Mouse (Mus musculus) limb, embryonic 14.5 days (tissue): ENCODE results near the gene Hist1h4i. TPM values are rescaled to one million over a fixed set of nuclear protein-coding genes. Genes with fewer than 3 reads are reported as not detected.

Experiments used
- ATAC-seq: fragments of 200-750 bp; cut with Nextera tagmentation; 2 replicates; pipeline ENCODE4 v1.8.0; 2017; ENCODE audit warnings: low read depth, moderate number of reproducible peaks, moderate TSS enrichment; ENCODE audit not compliant: low FRiP score
- DNase-seq: peaks from one replicate; pipeline ENCODE4 v3.0.0-alpha.2; 2015; ENCODE audit warnings: low spot score
- H3K27ac ChIP-seq: fragments of 300-500 bp; sonication (generic); replicated peaks from 2 replicates; pipeline ENCODE4 v1.5.1; 2014; ENCODE audit warnings: low read depth, mild to moderate bottlenecking, low read length, moderate library complexity, mixed read lengths
- H3K27me3 ChIP-seq: fragments of 300-500 bp; sonication (generic); 2 replicates; pipeline ENCODE4 v1.6.1; 2014; ENCODE audit warnings: low read length, mixed read lengths; ENCODE audit not compliant: control insufficient read depth, insufficient read depth
- H3K36me3 ChIP-seq: fragments of 300-500 bp; sonication (generic); 2 replicates; pipeline ENCODE4 v1.6.1; 2014; ENCODE audit warnings: mild to moderate bottlenecking, low read length, moderate library complexity, mixed read lengths; ENCODE audit not compliant: control insufficient read depth, insufficient read depth
- H3K4me1 ChIP-seq: fragments of 300-500 bp; sonication (generic); 2 replicates; pipeline ENCODE4 v1.6.1; 2014; ENCODE audit warnings: antibody characterized with exemption, low read length, mixed read lengths; ENCODE audit not compliant: control insufficient read depth, insufficient read depth
- H3K4me2 ChIP-seq: fragments of 300-500 bp; sonication (generic); replicated peaks from 2 replicates; pipeline ENCODE4 v1.6.1; 2014; ENCODE audit warnings: low read depth, mild to moderate bottlenecking, low read length, moderate library complexity; ENCODE audit not compliant: severe bottlenecking
- H3K4me3 ChIP-seq: fragments of 300-500 bp; sonication (generic); replicated peaks from 2 replicates; pipeline ENCODE4 v1.5.1; 2014; ENCODE audit warnings: low read length
- H3K9ac ChIP-seq: fragments of 300-500 bp; sonication (generic); 2 replicates; pipeline ENCODE4 v1.6.1; 2014; ENCODE audit warnings: mild to moderate bottlenecking, low read depth, low read length, moderate library complexity; ENCODE audit not compliant: severe bottlenecking
- H3K9me3 ChIP-seq: fragments of 300-500 bp; sonication (generic); 2 replicates; pipeline ENCODE4 v1.6.1; 2016; ENCODE audit warnings: low read length; ENCODE audit not compliant: control insufficient read depth
- POLR2A ChIP-seq: fragments of 200-500 bp; IDR thresholded peaks from 2 replicates; pipeline ENCODE4 v1.8.0; 2012; ENCODE audit warnings: inconsistent platforms, mild to moderate bottlenecking, moderate library complexity, borderline replicate concordance; ENCODE audit not compliant: insufficient read depth, insufficient read length; ENCODE audit errors: extremely low read depth
- WGBS: fragments of 180-500 bp; shearing (Covaris S2); extraction: QIAGEN DNeasy Blood & Tissue Kit; methylation state at CpG from one replicate; pipeline ENCODE4 v1.1.7; 2014; 5-methylcytosine and 5-hydroxymethylcytosine counted together
- polyA plus RNA-seq, 2 experiments: library from polyadenylated mRNA; depleted of rRNA in 1 of 2; stranded (reverse) in 1 of 2; unstranded in 1 of 2; fragments of >200 nt; fragmentation: Nextera tagmentation in 1 of 2; extraction: Ambion mirVana in 1 of 2; gene quantifications; 2 replicates each; pipeline versions ENCODE4 v1.2.1 to v1.2.3; 2012 to 2014

Gene Hist1h4i
- polyA plus RNA-seq, 2 experiments = 14.7 to 31.0 TPM

DNA sequence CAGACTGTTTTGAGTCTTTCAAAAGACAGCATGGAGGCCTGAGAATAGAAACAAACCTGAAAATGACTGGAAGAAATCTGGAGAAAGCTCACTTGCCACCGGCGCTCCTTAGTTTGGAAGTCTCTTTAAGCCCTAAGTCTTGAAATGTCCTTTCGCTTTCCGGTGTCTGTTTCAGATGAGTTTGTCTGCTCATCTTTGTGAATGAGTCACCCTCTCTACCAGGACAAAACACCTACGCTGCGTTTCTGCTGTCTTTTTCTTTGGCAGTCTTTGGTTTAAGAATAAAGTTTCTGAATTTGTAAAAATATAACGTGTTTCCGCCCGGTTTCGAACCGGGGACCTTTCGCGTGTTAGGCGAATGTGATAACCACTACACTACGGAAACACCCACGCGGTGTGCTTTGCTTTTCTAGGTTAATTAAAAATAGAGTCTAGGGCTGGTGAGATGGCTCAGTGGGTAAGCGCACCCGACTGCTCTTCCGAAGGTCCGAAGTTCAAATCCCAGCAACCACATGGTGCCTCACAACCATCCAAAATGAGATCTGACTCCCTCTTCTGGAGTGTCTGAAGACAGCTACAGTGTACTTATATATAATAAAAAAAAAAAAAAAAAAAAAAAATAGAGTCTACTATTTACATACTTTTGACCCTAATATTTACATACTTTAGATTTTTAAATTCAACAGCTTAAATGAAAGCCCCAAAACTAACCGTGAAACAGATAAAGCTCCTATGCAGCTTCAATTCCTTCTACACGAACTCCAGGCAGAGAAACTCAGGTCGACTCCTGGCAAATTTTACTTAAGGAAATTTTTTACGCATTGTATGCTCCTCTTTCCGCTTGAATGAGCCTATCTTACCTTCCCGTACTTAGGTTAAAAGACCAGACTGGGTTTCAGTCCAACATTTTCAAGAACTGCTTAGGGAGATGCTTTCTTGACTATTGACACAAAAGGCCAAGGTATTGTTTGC, 25.4 kb downstream of the Hist1h4i start:
- Histone ChIP-seq H3K27me3 (peaks cover 62% of the 10 kb centered on the region), H3K36me3 (no peaks in the 10 kb centered on the region), H3K4me3 (no peak overlapping the region), H3K9me3 (no peaks in the 10 kb centered on the region), H3K9ac (no peak overlapping the region), H3K4me2 (no peak overlapping the region), H3K27ac (no peak overlapping the region), H3K4me1 (no peaks in the 10 kb centered on the region)
- TF ChIP-seq POLR2A = no peak
- WGBS = 18% methylated on average over 27 of the region's 27 CpGs
- ATAC-seq (peak; percentile 78), DNase-seq (peak; percentile 75)

DNA sequence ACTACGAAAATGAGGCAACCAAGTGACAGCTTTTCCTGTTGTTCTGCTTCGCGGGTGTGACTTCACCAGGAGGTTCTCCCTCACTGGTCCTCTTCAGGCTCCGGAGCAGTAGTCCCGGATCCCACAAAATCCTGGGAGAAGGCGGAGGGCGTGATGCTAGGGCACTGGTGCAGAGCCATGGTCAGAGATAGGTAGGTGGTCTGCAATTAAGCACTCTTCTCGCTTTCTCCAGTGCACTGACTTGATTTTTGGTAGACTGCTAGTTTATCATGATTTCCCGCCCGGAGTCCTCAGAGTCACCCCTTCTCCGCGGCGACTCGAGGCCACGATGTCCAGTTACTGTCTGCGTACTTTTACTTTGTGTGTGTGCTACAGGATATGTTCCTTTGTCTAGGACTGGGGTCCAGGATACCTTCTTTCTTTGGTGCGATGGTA, 26.7 kb downstream of the Hist1h4i start:
- Histone ChIP-seq H3K4me2 (peak overlapping the region; percentile 17; the same call in 1 of the 2 replicates), H3K36me3 (no peaks in the 10 kb centered on the region), H3K9me3 (no peaks in the 10 kb centered on the region), H3K27me3 (peaks cover 67% of the 10 kb centered on the region), H3K4me3 (peak overlapping the region; percentile 14; the same call in 1 of the 2 replicates), H3K4me1 (no peaks in the 10 kb centered on the region), H3K27ac (no peak overlapping the region), H3K9ac (no peak overlapping the region)
- ATAC-seq (no peak; the same call in 1 of the 2 replicates), DNase-seq (no peak)
- WGBS = 12% methylated on average over 17 of the region's 17 CpGs
- TF ChIP-seq POLR2A = no peak

DNA sequence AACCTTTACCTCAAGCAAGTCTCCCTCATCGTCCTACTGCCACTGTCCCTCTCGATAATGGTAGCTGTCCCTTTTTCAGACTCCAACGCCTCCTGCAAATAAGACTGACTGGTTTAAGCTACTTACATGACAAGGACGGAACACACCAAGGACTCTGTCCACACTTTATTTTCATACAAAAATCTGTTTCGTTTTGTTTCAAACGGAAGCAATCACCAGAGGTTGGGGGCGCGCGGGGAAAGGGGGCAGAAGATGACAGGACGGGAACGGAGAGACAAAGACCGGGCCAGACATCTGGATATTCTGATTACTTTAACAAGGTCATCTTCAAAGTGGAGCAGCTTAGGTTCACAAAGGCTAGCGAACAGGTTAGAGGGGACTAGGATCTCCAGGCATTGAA, 27.4 kb downstream of the Hist1h4i start:
- ATAC-seq (no peak), DNase-seq (no peak)
- Histone ChIP-seq H3K4me1 (no peaks in the 10 kb centered on the region), H3K27me3 (peaks cover 67% of the 10 kb centered on the region), H3K36me3 (no peaks in the 10 kb centered on the region), H3K9ac (no peak overlapping the region), H3K4me2 (no peak overlapping the region), H3K9me3 (no peaks in the 10 kb centered on the region), H3K4me3 (no peak overlapping the region), H3K27ac (no peak overlapping the region)
- WGBS = 21% methylated on average over 13 of the region's 13 CpGs
- TF ChIP-seq POLR2A = no peak

DNA sequence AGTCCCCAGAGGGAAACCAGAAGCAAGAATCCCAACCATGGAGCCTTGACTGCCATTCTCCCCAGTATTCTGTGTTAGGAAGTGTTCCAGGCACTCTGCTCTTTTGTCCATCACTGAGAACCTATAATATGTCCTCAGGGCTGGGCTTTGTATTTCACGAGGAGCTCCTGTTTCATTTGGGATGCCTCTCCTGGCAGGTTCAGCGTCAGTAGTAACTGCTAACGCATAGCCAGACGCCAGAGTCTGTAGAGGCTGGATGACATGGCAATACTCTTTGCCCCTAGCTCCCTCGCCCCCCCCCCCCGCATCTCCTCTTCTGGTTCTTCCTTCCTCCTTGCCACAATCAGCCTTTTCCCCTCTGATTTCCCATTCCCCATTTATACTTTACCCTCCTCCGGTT, 31.5 kb downstream of the Hist1h4i start, which contains the start of gene Prss16:
Gene Prss16, minus strand, starts transcription at position 101 of the 400 bp plus-strand sequence.
- H3K4me3 ChIP-seq = no peak within 1 kb of the TSS
- WGBS = 38% methylated on average over 7 of the region's 7 CpGs
- H3K4me1 ChIP-seq = peaks cover 9% of the 10 kb centered on the region; the same call in 1 of the 2 replicates
- H3K9ac ChIP-seq = no peak within 1 kb of the TSS
- ATAC-seq (no peak), DNase-seq (no peak)
- H3K9me3 ChIP-seq = no peaks in the 10 kb centered on the region
- no peak for TF ChIP-seq POLR2A
- H3K27me3 ChIP-seq = peaks cover 90% of the 10 kb centered on the region
- H3K4me2 ChIP-seq = no peak within 1 kb of the TSS
- H3K36me3 ChIP-seq = no peaks in the 10 kb centered on the region
- H3K27ac ChIP-seq = no peak within 1 kb of the TSS

DNA sequence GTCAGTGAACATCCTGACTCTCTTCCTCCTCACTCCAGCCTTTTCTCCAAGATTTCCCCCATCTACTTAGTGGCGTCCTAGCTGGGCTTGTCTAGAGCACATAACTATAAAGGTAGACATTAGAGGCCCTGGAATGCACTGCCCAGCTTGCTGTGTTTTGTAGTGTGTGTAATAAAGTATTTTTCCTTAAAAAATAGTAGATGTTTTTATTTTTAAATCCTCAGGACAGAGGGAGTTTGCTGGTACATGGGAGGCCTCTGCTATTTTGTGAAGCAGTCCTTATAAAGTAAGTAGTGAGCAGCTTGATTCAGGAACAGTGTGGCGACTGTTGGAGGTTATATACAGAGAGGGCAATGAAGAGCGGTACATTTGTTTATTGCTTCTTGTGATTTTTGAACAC, 32.5 kb downstream of the Hist1h4i start:
- Histone ChIP-seq H3K4me1 (peaks cover 9% of the 10 kb centered on the region; the same call in 1 of the 2 replicates), H3K9ac (no peak overlapping the region), H3K27me3 (peaks cover 91% of the 10 kb centered on the region), H3K36me3 (no peaks in the 10 kb centered on the region), H3K4me3 (no peak overlapping the region), H3K27ac (no peak overlapping the region), H3K4me2 (no peak overlapping the region), H3K9me3 (no peaks in the 10 kb centered on the region)
- 82% methylated on average over 3 of the region's 3 CpGs for WGBS
- ATAC-seq (no peak), DNase-seq (no peak)
- no peak for TF ChIP-seq POLR2A
